Mouse (Mus musculus) midbrain, embryonic 14.5 days (tissue): ENCODE results near the gene Ippk. TPM values are rescaled to one million over a fixed set of nuclear protein-coding genes. Genes with fewer than 3 reads are reported as not detected.

Experiments used
- ATAC-seq: fragments of 200-750 bp; cut with Nextera tagmentation; 2 replicates; pipeline ENCODE4 v1.8.0; 2017; ENCODE audit warnings: moderate number of reproducible peaks, moderate library complexity; ENCODE audit not compliant: low FRiP score, low TSS enrichment
- DNase-seq: peaks from one replicate; pipeline ENCODE4 v3.0.0-alpha.2; 2015
- H3K27ac ChIP-seq: fragments of 300-500 bp; sonication (generic); replicated peaks from 2 replicates; pipeline ENCODE4 v1.5.1; 2014; ENCODE audit warnings: mild to moderate bottlenecking, low read depth, low read length, moderate library complexity
- H3K27me3 ChIP-seq: fragments of 300-500 bp; sonication (generic); 2 replicates; pipeline ENCODE4 v1.6.1; 2014; ENCODE audit warnings: low read length, control low read depth, mixed read lengths; ENCODE audit not compliant: control insufficient read depth, insufficient read depth
- H3K36me3 ChIP-seq: fragments of 300-500 bp; sonication (generic); 2 replicates; pipeline ENCODE4 v1.6.1; 2014; ENCODE audit warnings: low read length, control low read depth; ENCODE audit not compliant: control insufficient read depth, insufficient read depth
- H3K4me1 ChIP-seq: fragments of 300-500 bp; sonication (generic); 2 replicates; pipeline ENCODE4 v1.6.1; 2014; ENCODE audit warnings: mild to moderate bottlenecking, antibody characterized with exemption, low read length, control low read depth; ENCODE audit not compliant: control insufficient read depth, insufficient read depth
- H3K4me2 ChIP-seq: fragments of 300-500 bp; sonication (generic); 2 replicates; pipeline ENCODE4 v1.6.1; 2014; ENCODE audit warnings: mild to moderate bottlenecking, low read length, moderate library complexity
- H3K4me3 ChIP-seq: fragments of 300-500 bp; sonication (generic); replicated peaks from 2 replicates; pipeline ENCODE4 v1.5.1; 2014; ENCODE audit warnings: low read depth, low read length
- H3K9ac ChIP-seq: fragments of 300-500 bp; sonication (generic); replicated peaks from 2 replicates; pipeline ENCODE4 v1.6.1; 2014; ENCODE audit warnings: mild to moderate bottlenecking, low read length, moderate library complexity
- H3K9me3 ChIP-seq: fragments of 300-500 bp; sonication (generic); 2 replicates; pipeline ENCODE4 v1.6.1; 2016; ENCODE audit warnings: low read length, control low read depth, mixed read lengths; ENCODE audit not compliant: control insufficient read depth
- WGBS: fragments of 180-500 bp; shearing (Covaris S2); extraction: QIAGEN DNeasy Blood & Tissue Kit; methylation state at CpG from one replicate; pipeline ENCODE4 v1.1.7; 2014; 5-methylcytosine and 5-hydroxymethylcytosine counted together
- polyA plus RNA-seq: library from polyadenylated mRNA; unstranded; fragments of >200 nt; fragmentation: Nextera tagmentation; extraction: Ambion mirVana; gene quantifications from 2 replicates; pipeline ENCODE4 v1.2.1, GENCODE M21; 2014

Gene Ippk
- polyA plus RNA-seq, 1 experiment from 2014 or later, result 15.7 TPM

GRCm38 (mm10) chr13:49480057-49480456 lies 59.0 kb downstream of the Ippk start:
- Histone ChIP-seq H3K9me3 (no peaks in the 10 kb centered on the region), H3K9ac (no peak overlapping the region), H3K27ac (no peak overlapping the region), H3K36me3 (no peaks in the 10 kb centered on the region), H3K27me3 (no peaks in the 10 kb centered on the region), H3K4me1 (no peaks in the 10 kb centered on the region), H3K4me2 (no peak overlapping the region), H3K4me3 (no peak overlapping the region)
- ATAC-seq (no peak), DNase-seq (peak; percentile 49)
- WGBS, result 88% methylated on average over 2 of the region's 2 CpGs

DNA sequence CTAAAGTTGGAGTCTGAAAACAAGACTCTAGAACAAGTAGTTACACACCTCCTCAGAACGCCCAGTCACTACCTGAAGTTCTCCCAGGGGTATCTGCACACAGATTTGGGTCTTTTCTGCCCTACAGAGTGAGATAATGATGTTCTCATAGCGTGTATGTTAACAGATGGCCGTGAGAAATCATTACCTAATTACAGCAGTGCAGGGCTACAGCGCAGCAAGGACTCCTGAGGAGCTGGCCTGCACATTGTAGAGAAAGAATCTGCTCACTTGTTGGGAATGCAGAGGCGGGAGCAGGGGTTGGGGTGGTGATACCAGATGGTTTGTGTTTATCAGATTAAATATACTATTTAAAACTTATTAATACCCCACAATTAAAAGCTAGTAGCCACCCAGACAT lies 59.5 kb downstream of the Ippk start:
- ATAC-seq (no peak), DNase-seq (peak; percentile 7)
- no peak overlapping the region for H3K4me2 ChIP-seq
- H3K27me3 ChIP-seq, result no peaks in the 10 kb centered on the region
- H3K9ac ChIP-seq, result no peak overlapping the region
- H3K4me3 ChIP-seq, result no peak overlapping the region
- no peaks in the 10 kb centered on the region for H3K4me1 ChIP-seq
- no peak overlapping the region for H3K27ac ChIP-seq
- no peaks in the 10 kb centered on the region for H3K9me3 ChIP-seq
- no peaks in the 10 kb centered on the region for H3K36me3 ChIP-seq
- 67% methylated on average over 5 of the region's 5 CpGs for WGBS

GRCm38 (mm10) chr13:49485388-49485787 lies 64.3 kb downstream of the Ippk start:
- ATAC-seq (no peak), DNase-seq (no peak)
- Histone ChIP-seq H3K4me3 (no peak overlapping the region), H3K9ac (no peak overlapping the region), H3K4me1 (no peaks in the 10 kb centered on the region), H3K4me2 (no peak overlapping the region), H3K27ac (no peak overlapping the region), H3K9me3 (no peaks in the 10 kb centered on the region), H3K36me3 (no peaks in the 10 kb centered on the region), H3K27me3 (no peaks in the 10 kb centered on the region)
- 92% methylated on average over 5 of the region's 5 CpGs for WGBS

- WGBS, result 79% methylated on average over 6 of the region's 6 CpGs
- Histone ChIP-seq H3K9ac (no peak within 1 kb of the TSS), H3K4me3 (no peak within 1 kb of the TSS), H3K4me1 (no peaks in the 10 kb centered on the region), H3K27me3 (no peaks in the 10 kb centered on the region), H3K27ac (no peak within 1 kb of the TSS), H3K4me2 (no peak within 1 kb of the TSS), H3K36me3 (no peaks in the 10 kb centered on the region), H3K9me3 (no peaks in the 10 kb centered on the region)
- DNase-seq (no peak), ATAC-seq (no peak)
Observed at GRCm38 (mm10) chr13:49492376-49493368, 71.6 kb downstream of the Ippk start, which contains the start of gene Tes3-ps. Gene Tes3-ps (plus strand): TSS chr13:49493318.

DNA sequence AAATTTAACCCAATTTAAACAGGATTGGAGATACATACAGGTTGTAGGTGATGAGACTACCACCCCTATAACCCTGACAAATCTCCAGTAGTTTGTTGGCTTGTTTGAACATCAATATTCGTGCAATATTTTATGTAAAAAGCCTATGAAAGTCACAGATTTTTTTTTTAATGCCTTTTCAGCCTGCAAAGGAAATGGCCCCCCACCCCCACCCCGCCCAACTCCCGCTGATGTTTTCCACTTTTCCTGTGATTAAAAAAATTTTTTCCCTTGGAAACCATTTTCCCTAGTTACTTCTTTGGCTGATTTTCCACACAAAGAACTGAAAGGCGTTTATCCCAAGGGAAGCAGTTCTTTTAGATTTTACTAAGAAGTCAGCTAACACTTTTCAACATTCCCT lies 83.5 kb downstream of the Ippk start, which contains the start of gene Ecm2:
Ecm2 (plus strand) TSS at position 301 of the 400 bp plus-strand sequence.
- peak; percentile 8 for DNase-seq
- WGBS, result 20% methylated on average over 4 of the region's 4 CpGs

GRCm38 (mm10) chr13:49505776-49506175 lies 84.7 kb downstream of the Ippk start:
- H3K36me3 ChIP-seq, result no peaks in the 10 kb centered on the region
- WGBS, result 85% methylated on average over 4 of the region's 4 CpGs

More for the DNA sequence above, 83.5 kb downstream of the Ippk start, which contains the start of gene Ecm2:
- no peak for ATAC-seq
- Histone ChIP-seq H3K4me2 (no peak within 1 kb of the TSS), H3K36me3 (no peaks in the 10 kb centered on the region), H3K4me3 (no peak within 1 kb of the TSS), H3K27ac (no peak within 1 kb of the TSS), H3K9ac (no peak within 1 kb of the TSS), H3K27me3 (no peaks in the 10 kb centered on the region), H3K9me3 (no peaks in the 10 kb centered on the region), H3K4me1 (no peaks in the 10 kb centered on the region)

GRCm38 (mm10) chr13:49507176-49507575 lies 86.1 kb downstream of the Ippk start:
- Histone ChIP-seq H3K27me3 (no peaks in the 10 kb centered on the region), H3K4me1 (no peaks in the 10 kb centered on the region), H3K27ac (no peak overlapping the region), H3K36me3 (no peaks in the 10 kb centered on the region), H3K4me2 (no peak overlapping the region), H3K9me3 (no peaks in the 10 kb centered on the region), H3K4me3 (no peak overlapping the region), H3K9ac (no peak overlapping the region)
- no peak for ATAC-seq
- 88% methylated on average over 3 of the region's 3 CpGs for WGBS
- DNase-seq, result no peak

More at GRCm38 (mm10) chr13:49505776-49506175, 84.7 kb downstream of the Ippk start:
- no peak overlapping the region for H3K4me2 ChIP-seq
- DNase-seq, result no peak
- H3K27me3 ChIP-seq, result no peaks in the 10 kb centered on the region
- no peaks in the 10 kb centered on the region for H3K4me1 ChIP-seq
- H3K9me3 ChIP-seq, result no peaks in the 10 kb centered on the region
- no peak overlapping the region for H3K9ac ChIP-seq
- no peak overlapping the region for H3K4me3 ChIP-seq
- ATAC-seq, result no peak
- no peak overlapping the region for H3K27ac ChIP-seq
